Mouse (Mus musculus) heart, embryonic 10.5 days (tissue): Measurements from ENCODE around the gene Rnf43. TPM values are rescaled to one million over a fixed set of nuclear protein-coding genes. Genes with fewer than 3 reads are reported as not detected.

Experiments used
- DNase-seq: peaks from one replicate; pipeline ENCODE4 v3.0.0-alpha.2; 2017; ENCODE audit warnings: low spot score
- H3K27ac ChIP-seq: fragments of 300-500 bp; sonication (generic); 2 replicates; pipeline ENCODE4 v1.5.1; 2016; ENCODE audit warnings: mild to moderate bottlenecking
- H3K27me3 ChIP-seq: fragments of 300-500 bp; sonication (generic); 2 replicates; pipeline ENCODE4 v1.6.1; 2016; ENCODE audit warnings: mild to moderate bottlenecking; ENCODE audit not compliant: poor library complexity, insufficient read depth, severe bottlenecking
- H3K36me3 ChIP-seq: fragments of 300-500 bp; sonication (generic); 2 replicates; pipeline ENCODE4 v1.6.1; 2016; ENCODE audit warnings: mild to moderate bottlenecking, moderate library complexity
- H3K4me1 ChIP-seq: fragments of 300-500 bp; sonication (generic); 2 replicates; pipeline ENCODE4 v1.6.1; 2016; ENCODE audit warnings: mild to moderate bottlenecking
- H3K4me3 ChIP-seq: fragments of 300-500 bp; sonication (generic); 2 replicates; pipeline ENCODE4 v1.5.1; 2016; ENCODE audit warnings: mild to moderate bottlenecking, moderate library complexity
- H3K9me3 ChIP-seq: fragments of 300-500 bp; sonication (generic); 2 replicates; pipeline ENCODE4 v1.6.1; 2016; ENCODE audit warnings: mild to moderate bottlenecking, moderate library complexity
- WGBS: fragments of 180-500 bp; shearing (Covaris S2); methylation state at CpG from one replicate; pipeline ENCODE4 v1.1.7; 2016; 5-methylcytosine and 5-hydroxymethylcytosine counted together
- polyA plus RNA-seq: library from polyadenylated mRNA; unstranded; fragments of >200 nt; fragmentation: Nextera tagmentation; extraction: Ambion mirVana; gene quantifications from 2 replicates; pipeline ENCODE4 v1.2.1, GENCODE M21; 2016

Rnf43 gene
- polyA plus RNA-seq, 1 experiment from 2014 or later = 2.3 TPM

DNA sequence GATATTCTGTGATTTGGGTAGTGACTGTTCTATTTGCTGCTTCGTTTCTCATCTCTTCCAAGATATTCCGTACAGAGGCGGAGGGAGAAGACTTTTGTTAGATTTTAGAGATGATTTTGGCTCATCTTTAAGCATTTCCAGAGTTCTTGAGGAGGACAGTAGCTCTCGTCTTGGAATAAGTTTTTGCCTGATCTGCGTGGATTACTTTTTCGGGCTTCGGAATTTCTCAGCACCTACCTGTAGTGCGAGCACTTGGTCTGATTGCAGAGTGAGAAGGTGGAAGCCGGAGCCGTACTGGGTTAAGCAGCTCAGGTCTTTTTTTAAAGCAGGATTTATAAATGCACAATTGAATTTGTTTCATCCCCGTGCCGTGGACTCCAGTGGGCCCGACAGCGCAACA is 300 bp downstream of the Rnf43 start:
- Histone ChIP-seq H3K4me3 (peak overlapping the region; percentile 57), H3K27me3 (peaks cover 28% of the 10 kb centered on the region), H3K36me3 (no peaks in the 10 kb centered on the region), H3K27ac (no peak overlapping the region), H3K9me3 (no peaks in the 10 kb centered on the region), H3K4me1 (0 out of 2 replicates have a peak, but pooled peaks cover 4% of the 10 kb centered on the region)
- WGBS = 20% methylated on average over 14 of the region's 14 CpGs
- DNase-seq = no peak

DNA sequence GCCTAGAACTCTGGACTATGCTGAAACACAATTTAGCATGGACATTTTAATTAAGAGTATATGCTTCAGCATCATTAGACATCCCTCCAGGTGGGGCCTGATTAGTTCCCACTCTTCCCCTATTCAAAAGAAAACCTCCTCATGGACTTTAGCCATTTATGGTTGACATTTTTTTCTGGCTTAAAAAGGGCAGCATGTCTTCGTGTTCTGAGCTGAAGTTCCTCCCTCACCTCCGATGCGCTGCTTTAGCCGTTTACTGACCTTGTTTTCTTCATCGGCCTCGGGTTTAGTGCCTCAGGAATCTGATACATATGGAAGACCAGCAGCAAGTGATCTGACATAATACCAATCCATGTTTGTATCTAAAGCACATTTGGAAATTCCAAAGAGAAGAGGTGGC is 1.4 kb downstream of the Rnf43 start:
- H3K9me3 ChIP-seq = no peaks in the 10 kb centered on the region
- H3K27ac ChIP-seq = no peak overlapping the region
- 0 out of 2 replicates have a peak overlapping the region, but pooled peaks have one; percentile 3 for H3K4me3 ChIP-seq
- 0 out of 2 replicates have a peak, but pooled peaks cover 4% of the 10 kb centered on the region for H3K4me1 ChIP-seq
- peaks cover 28% of the 10 kb centered on the region for H3K27me3 ChIP-seq
- no peak for DNase-seq
- H3K36me3 ChIP-seq = no peaks in the 10 kb centered on the region
- 80% methylated on average over 6 of the region's 6 CpGs for WGBS

DNA sequence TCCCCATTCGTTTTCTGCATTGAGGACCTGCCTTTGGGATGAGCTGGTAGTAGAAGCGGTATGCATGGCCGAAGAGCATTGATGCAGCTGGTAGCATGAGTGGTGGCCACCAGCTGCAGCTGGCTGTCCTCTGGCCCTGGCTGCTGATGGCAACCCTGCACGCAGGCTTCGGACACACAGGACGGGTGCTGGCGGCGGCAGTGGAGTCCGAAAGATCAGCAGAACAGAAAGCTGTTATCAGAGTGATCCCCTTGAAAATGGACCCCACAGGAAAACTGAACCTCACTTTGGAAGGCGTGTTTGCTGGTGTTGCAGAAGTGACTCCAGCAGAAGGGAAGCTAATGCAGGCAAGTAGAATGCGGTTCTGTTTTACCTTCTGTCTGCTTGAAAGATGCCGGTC is 2.0 kb downstream of the Rnf43 start:
- peaks cover 28% of the 10 kb centered on the region for H3K27me3 ChIP-seq
- H3K4me1 ChIP-seq = 0 out of 2 replicates have a peak, but pooled peaks cover 4% of the 10 kb centered on the region
- H3K36me3 ChIP-seq = no peaks in the 10 kb centered on the region
- no peak for DNase-seq
- no peak overlapping the region for H3K27ac ChIP-seq
- H3K4me3 ChIP-seq = no peak overlapping the region; the same call in 1 of the 2 replicates
- WGBS = 77% methylated on average over 12 of the region's 12 CpGs
- H3K9me3 ChIP-seq = no peaks in the 10 kb centered on the region

DNA sequence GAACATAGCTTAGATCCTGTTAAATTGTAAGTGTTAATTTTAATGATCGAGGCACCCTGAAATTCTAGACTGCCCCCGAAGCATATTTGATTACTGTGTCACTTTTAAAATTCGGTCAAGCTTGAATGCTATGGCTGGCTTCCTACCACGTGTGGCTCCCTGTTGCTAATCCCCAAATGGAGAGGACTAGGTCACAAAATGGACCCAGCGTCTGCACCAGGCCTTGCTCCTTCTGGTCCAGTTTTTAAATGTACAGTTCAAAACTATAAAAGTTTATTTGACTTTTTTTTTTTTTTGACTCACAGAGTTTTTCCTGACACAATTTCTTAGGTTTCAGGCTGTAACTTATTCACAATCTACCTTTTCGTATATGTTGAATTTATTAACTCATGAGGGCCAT is 2.7 kb downstream of the Rnf43 start:
- Histone ChIP-seq H3K4me1 (0 out of 2 replicates have a peak, but pooled peaks cover 4% of the 10 kb centered on the region), H3K4me3 (no peak overlapping the region), H3K27me3 (peaks cover 28% of the 10 kb centered on the region), H3K9me3 (no peaks in the 10 kb centered on the region), H3K27ac (no peak overlapping the region), H3K36me3 (no peaks in the 10 kb centered on the region)
- 70% methylated on average over 6 of the region's 6 CpGs for WGBS
- no peak for DNase-seq

DNA sequence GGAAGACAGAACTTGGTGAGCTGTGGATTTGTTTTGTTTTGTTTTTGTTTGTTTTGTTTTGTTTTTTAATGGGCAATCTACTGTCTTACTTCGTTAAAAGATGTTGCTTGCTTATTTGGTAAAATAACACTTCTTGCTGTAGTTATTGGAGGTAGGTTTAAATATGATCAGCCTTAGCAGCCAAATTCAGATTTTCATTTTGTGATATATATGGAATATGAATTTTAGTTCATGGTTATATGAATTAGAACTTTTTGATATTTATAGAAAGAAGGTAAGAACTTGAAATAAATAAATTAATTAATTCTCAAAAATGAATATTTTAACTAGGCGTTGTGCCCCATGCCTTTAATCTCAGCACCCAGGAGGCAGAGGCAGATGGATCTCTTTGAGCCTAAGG is 3.1 kb downstream of the Rnf43 start:
- H3K27ac ChIP-seq = no peak overlapping the region
- H3K36me3 ChIP-seq = no peaks in the 10 kb centered on the region
- H3K9me3 ChIP-seq = no peaks in the 10 kb centered on the region
- H3K4me3 ChIP-seq = no peak overlapping the region
- H3K4me1 ChIP-seq = 0 out of 2 replicates have a peak, but pooled peaks cover 4% of the 10 kb centered on the region
- 79% methylated on average over 2 of the region's 2 CpGs for WGBS
- no peak for DNase-seq
- peaks cover 28% of the 10 kb centered on the region for H3K27me3 ChIP-seq

DNA sequence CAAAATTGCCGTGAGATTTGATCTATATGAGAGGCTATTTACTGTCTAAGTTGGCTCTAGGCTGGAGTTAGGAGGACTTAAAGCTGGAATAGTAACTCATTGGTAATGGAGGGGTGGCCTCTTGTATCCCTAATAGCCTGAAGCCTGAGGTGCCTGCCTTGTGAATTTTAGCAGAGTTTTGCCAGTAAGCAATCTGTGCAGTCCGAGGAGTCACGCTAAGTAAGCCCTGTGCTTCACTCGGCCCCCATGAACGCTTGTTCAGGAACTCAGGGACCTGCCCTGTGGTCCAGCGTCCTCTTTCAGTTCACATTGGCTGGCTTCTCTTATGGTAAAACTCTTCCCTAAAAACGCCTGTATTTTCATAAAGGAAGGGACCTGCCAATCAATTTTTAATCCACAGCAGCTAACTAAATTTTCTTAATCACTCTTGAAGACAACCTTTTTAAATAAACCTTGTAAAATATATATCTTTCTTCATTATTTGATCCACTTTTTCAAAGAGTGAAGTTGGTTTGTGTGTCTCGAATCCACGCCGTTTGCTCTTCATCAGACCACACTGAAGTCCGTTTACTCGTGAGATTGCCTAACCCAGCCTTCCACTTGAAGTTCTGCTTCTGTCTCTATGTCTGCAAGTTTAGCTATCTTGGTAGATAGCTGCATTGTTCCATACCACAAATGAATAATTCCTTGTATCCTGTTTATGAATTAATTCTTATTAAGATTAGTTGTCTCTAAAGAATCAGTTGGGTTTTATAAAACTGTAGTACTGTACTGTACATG is 3.9 kb downstream of the Rnf43 start:
- Histone ChIP-seq H3K36me3 (no peaks in the 10 kb centered on the region), H3K27me3 (peaks cover 28% of the 10 kb centered on the region), H3K9me3 (no peaks in the 10 kb centered on the region), H3K27ac (no peak overlapping the region), H3K4me1 (0 out of 2 replicates have a peak, but pooled peaks cover 4% of the 10 kb centered on the region), H3K4me3 (no peak overlapping the region)
- 77% methylated on average over 12 of the region's 12 CpGs for WGBS
- no peak for DNase-seq

DNA sequence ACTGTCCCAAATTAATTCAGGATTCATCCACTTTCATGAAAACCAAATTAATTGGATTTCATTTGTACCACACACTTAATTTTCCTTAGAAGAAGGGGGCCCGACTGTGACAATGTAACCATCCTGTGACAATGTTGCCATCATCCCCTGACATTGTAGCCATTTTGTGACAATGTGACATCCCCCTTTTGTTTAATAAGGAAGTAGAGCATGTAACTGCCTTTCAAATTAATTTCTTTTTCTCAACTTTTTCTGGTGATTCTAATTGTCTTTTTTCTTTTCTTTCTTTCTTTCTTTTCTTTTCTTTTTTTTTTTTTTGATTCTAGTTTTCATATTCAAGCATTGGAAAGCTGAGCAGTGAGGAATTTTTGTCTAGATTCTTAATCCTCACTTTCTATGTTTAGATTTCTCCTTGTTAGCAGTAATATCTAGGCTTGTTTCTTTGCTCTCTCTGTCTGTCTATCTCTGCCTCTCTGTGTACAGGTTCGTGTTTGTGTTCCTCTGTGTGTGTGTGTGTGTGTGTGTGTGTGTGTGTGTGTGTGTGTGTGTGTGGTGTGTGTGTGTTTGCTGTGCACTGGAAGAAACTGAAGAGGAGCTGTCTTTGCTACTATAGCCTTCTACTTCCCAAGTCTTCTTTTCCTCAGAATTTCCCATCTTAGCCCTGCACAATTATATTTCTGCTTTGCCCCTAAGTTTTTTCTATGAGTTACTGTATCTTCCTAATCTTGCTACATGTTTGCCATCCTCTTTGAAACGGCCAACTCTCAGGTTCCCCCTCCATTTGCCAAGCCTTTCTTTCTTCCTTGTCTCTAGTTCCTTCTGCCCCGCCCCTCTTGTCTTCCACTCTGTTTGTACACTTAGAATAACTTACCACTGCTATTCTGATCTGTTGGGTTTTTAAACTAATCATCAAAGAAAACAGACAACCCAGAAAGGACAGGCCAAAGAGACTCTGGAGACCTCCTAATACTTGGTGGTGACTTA is 4.9 kb downstream of the Rnf43 start:
- H3K36me3 ChIP-seq = no peaks in the 10 kb centered on the region
- 68% methylated on average over 4 of the region's 4 CpGs for WGBS

DNA sequence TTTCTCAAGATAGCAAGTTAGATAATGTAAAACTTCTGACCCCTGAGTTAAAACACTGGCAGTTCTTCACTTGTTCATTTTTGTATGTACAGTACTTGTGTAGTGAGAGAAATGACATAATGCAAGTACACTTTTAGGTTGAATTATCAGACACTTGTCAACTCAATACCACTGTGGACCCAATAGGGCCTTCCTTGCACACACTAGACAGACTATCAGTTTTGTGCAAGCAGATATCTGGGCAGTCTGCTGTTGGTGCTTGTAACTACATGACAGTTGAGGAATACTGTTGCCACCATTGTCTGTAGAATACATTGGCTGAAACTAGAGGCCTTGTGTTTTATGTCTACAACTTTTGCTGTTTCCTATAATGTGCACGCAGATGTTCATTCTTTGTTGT is 10.8 kb downstream of the Rnf43 start:
- Histone ChIP-seq H3K36me3 (no peaks in the 10 kb centered on the region), H3K4me3 (no peak overlapping the region), H3K9me3 (no peaks in the 10 kb centered on the region), H3K27ac (no peak overlapping the region), H3K4me1 (no peaks in the 10 kb centered on the region), H3K27me3 (no peaks in the 10 kb centered on the region)
- DNase-seq = no peak
- WGBS = 92% methylated on average over 1 of the region's 1 CpGs

More for the DNA sequence above, 4.9 kb downstream of the Rnf43 start:
- Histone ChIP-seq H3K27me3 (peaks cover 23% of the 10 kb centered on the region), H3K9me3 (no peaks in the 10 kb centered on the region), H3K4me3 (no peak overlapping the region), H3K27ac (no peak overlapping the region), H3K4me1 (0 out of 2 replicates have a peak, but pooled peaks cover 4% of the 10 kb centered on the region)
- DNase-seq = no peak

DNA sequence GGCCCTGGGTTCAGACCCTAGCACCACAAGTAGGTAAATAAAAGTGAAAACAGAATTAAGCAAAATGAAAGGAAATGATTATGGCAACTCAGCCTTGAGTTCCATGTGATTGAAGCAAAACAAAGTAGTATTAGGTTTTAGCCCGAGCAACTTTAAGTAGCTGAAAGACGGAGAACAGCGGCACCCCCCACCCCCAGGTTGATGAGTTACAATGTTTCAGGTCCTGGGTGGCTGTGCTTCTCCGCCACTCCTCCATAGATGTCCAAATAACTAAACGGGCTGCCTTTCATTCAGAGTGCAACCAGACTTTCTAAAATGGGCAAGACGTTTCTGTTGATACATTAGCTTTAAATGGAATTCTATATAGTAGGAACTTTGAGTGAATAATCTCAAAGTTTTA is 13.1 kb downstream of the Rnf43 start:
- H3K4me3 ChIP-seq = no peak overlapping the region
- H3K9me3 ChIP-seq = no peaks in the 10 kb centered on the region
- no peaks in the 10 kb centered on the region for H3K27me3 ChIP-seq
- no peak for DNase-seq
- H3K36me3 ChIP-seq = no peaks in the 10 kb centered on the region
- 82% methylated on average over 6 of the region's 6 CpGs for WGBS
- no peak overlapping the region for H3K27ac ChIP-seq
- no peaks in the 10 kb centered on the region for H3K4me1 ChIP-seq

DNA sequence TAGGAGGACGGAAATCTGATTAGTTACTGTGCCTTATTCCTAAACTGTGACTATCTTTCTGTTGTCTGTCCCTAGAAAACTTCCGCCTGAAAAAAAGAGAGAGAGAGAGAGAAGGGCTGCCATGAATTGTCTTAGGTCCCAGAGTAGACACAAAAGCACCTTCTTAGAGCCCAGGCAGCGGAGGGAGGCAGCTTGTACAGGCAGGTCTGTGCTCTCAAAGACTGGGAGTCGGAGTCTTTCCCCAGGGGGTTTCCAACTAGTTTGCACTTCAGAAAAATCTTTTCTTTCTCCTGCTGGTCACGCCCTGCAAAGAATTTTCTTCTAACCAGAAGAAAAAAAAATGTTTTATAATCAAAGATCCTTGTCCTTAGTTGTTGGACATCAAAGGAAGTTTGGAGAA is 15.2 kb downstream of the Rnf43 start:
- no peak for DNase-seq

DNA sequence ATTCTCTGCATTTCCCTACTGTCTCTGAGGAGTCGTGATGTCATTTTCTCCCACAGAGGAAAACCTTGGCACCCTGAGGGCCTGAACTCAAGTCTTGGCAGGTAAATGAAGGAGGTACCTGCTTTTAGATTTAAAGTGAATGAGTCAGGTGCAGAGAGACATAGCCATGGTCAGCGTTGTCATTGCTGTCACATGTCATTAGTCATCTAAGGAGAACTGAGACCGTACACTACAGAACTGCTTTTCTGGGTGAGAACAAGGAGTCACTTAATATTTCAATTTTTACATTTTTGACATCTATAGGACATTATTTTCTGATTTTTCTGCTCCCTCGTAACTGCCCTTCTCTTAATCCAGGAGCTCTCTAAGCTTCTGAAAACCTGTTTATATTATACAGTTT is 16.0 kb downstream of the Rnf43 start:
- 69% methylated on average over 4 of the region's 4 CpGs for WGBS
- no peak for DNase-seq
- Histone ChIP-seq H3K27me3 (no peaks in the 10 kb centered on the region), H3K4me3 (no peak overlapping the region), H3K9me3 (no peaks in the 10 kb centered on the region), H3K36me3 (no peaks in the 10 kb centered on the region), H3K27ac (no peak overlapping the region), H3K4me1 (no peaks in the 10 kb centered on the region)

More for the DNA sequence above, 15.2 kb downstream of the Rnf43 start:
- no peak overlapping the region for H3K4me3 ChIP-seq
- no peak overlapping the region for H3K27ac ChIP-seq
- WGBS = 50% methylated on average over 5 of the region's 5 CpGs
- H3K36me3 ChIP-seq = no peaks in the 10 kb centered on the region
- no peaks in the 10 kb centered on the region for H3K27me3 ChIP-seq
- no peaks in the 10 kb centered on the region for H3K4me1 ChIP-seq
- H3K9me3 ChIP-seq = no peaks in the 10 kb centered on the region

DNA sequence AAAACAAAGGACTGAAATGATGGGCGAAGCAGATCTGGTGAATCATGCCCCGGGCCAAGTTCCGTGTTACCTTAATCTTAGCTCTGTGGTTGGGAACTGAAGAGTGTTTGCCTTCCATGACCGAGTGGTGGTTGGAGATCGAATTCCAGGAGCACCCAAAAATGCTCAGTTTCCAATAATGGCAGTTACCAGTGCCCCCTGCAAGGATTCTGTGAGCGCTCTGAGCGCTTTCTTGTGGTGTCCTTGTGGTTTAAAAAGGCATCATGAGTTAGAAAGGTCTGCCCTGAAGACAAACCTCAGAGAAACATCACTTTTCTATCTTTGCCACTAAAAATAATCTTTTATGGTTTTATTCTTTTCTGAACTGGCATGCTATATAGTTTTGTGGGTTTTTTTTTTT is 16.5 kb downstream of the Rnf43 start:
- Histone ChIP-seq H3K9me3 (no peaks in the 10 kb centered on the region), H3K27me3 (no peaks in the 10 kb centered on the region), H3K27ac (no peak overlapping the region), H3K4me3 (no peak overlapping the region), H3K4me1 (no peaks in the 10 kb centered on the region), H3K36me3 (no peaks in the 10 kb centered on the region)
- WGBS = 85% methylated on average over 7 of the region's 7 CpGs
- DNase-seq = no peak

DNA sequence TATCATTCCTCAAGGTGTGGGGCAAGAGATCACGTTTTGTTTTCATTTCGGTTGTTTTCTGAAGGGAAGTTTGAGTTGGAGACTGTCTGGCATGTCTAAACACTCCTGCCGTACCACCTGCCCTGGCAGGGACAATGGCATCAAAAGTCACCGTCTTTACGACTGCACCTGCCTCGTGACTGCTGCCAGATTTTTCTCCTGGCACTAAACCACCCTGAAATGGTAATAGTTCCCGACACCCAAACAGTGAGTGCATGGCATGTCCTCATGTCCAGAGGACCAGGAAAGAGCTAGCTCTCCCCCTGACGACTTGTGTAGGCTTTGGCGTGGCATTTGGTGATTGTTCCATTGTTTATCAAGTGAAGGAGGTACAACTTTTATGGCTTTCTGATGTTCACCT is 18.3 kb downstream of the Rnf43 start:
- WGBS = 80% methylated on average over 9 of the region's 9 CpGs
- no peaks in the 10 kb centered on the region for H3K9me3 ChIP-seq
- 0 out of 2 replicates have a peak, but pooled peaks cover under 1% of the 10 kb centered on the region for H3K27me3 ChIP-seq
- H3K4me3 ChIP-seq = no peak overlapping the region
- DNase-seq = no peak
- no peak overlapping the region for H3K27ac ChIP-seq
- no peaks in the 10 kb centered on the region; the same call in 1 of the 2 replicates for H3K4me1 ChIP-seq
- no peaks in the 10 kb centered on the region for H3K36me3 ChIP-seq
